Mouse (Mus musculus): Measurements from ENCODE around the gene Gm36210.

DNA sequence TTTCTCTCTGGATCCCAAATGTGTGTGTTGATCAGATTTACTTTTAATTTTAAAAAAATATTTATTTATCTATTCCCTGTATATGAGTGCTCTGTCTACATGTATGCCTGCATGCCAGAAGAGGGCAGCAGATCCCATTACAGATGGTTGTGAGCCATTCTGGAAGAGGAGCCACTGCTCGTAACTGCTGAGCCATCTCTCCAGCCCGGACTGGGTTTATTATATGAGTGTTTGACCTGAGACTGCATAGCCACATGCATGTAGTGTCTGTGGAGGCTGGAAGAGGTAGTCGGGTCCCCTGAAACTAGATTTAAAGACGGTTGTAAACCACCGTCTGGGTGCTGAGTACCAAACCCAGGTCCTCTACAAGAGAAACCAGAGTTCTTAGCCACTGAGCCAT lies 41.2 kb downstream of the Gm36210 start:
- TF ChIP-seq EP300 (IDR thresholded peaks at IDR 0.05; ENCODE audit: low read depth): no peak
- TF ChIP-seq CTCF (IDR thresholded peaks at IDR 0.05; ENCODE audit: low read depth): peak; percentile 71

All from liver, postnatal 0 days (tissue).